Mouse (Mus musculus) CD4-positive, CD25-positive, alpha-beta regulatory T cell, adult 2 months (primary cell): ENCODE data around the gene Olfr733.

ENCODE experiments used
- DNase-seq: peaks from one replicate; pipeline ENCODE4 v3.0.0-alpha.2; 2012; ENCODE audit warnings: low read depth, low spot score

Olfr733 gene

GRCm38 (mm10) chr14:50301422-50301821 lies at the start of gene Olfr733:
Gene Olfr733, minus strand, starts transcription at chr14:50301522.
- no peak for DNase-seq

- no peak for DNase-seq
These were observed 47.5 kb upstream of the Olfr733 start, which contains the start of gene Olfr735 for GRCm38 (mm10) chr14:50348796-50349195. Gene Olfr735, minus strand, starts transcription at chr14:50348872.

GRCm38 (mm10) chr14:50326661-50327060 lies 25.3 kb upstream of the Olfr733 start, which contains the start of gene Olfr734:
Gene Olfr734, minus strand, starts transcription at chr14:50326761.
- DNase-seq, result no peak

- no peak for DNase-seq
These were observed 17.2 kb downstream of the Olfr733 start, which contains the start of gene Olfr732 for GRCm38 (mm10) chr14:50284106-50284505. Gene Olfr732, minus strand, starts transcription at chr14:50284206.
